Mouse (Mus musculus): ENCODE results near the gene Gm15013.

GRCm38 (mm10) chrX:139714381-139714780 is at the start of gene Gm15013:
- TF ChIP-seq POLR2A (IDR thresholded peaks at IDR 0.05; ENCODE audit: control insufficient read depth, low read depth, low read length) (no peak), CTCF (IDR thresholded peaks at IDR 0.05; ENCODE audit: control insufficient read depth, insufficient read depth, insufficient replicate concordance, low read depth, low read length) (no peak)
